Mouse (Mus musculus) heart, embryonic 15.5 days (tissue): Measurements from ENCODE around the gene Tmub1. TPM values are rescaled to one million over a fixed set of nuclear protein-coding genes. Genes with fewer than 3 reads are reported as not detected.

Source experiments
- ATAC-seq: fragments of 200-750 bp; cut with Nextera tagmentation; replicated peaks from 2 replicates; pipeline ENCODE4 v1.8.0; 2017; ENCODE audit warnings: low read depth, moderate TSS enrichment; ENCODE audit not compliant: insufficient number of reproducible peaks, insufficient read depth, low FRiP score
- H3K27ac ChIP-seq: fragments of 300-500 bp; sonication (generic); 2 replicates; pipeline ENCODE4 v1.5.1; 2015; ENCODE audit warnings: mild to moderate bottlenecking, inconsistent platforms
- H3K27me3 ChIP-seq: fragments of 300-500 bp; sonication (generic); 2 replicates; pipeline ENCODE4 v1.6.1; 2015; ENCODE audit warnings: inconsistent platforms
- H3K36me3 ChIP-seq: fragments of 300-500 bp; sonication (generic); 2 replicates; pipeline ENCODE4 v1.6.1; 2015; ENCODE audit warnings: mild to moderate bottlenecking, inconsistent platforms
- H3K4me1 ChIP-seq: fragments of 300-500 bp; sonication (generic); replicated peaks from 2 replicates; pipeline ENCODE4 v1.6.1; 2015; ENCODE audit warnings: inconsistent platforms
- H3K4me2 ChIP-seq: fragments of 300-500 bp; sonication (generic); 2 replicates; pipeline ENCODE4 v1.6.1; 2015; ENCODE audit warnings: inconsistent platforms, mild to moderate bottlenecking, moderate library complexity
- H3K4me3 ChIP-seq: fragments of 300-500 bp; sonication (generic); 2 replicates; pipeline ENCODE4 v1.5.1; 2015; ENCODE audit warnings: mild to moderate bottlenecking, inconsistent platforms
- H3K9ac ChIP-seq: fragments of 300-500 bp; sonication (generic); 2 replicates; pipeline ENCODE4 v1.6.1; 2015; ENCODE audit warnings: mild to moderate bottlenecking, inconsistent platforms
- H3K9me3 ChIP-seq: fragments of 300-500 bp; sonication (generic); replicated peaks from 2 replicates; pipeline ENCODE4 v1.6.1; 2016; ENCODE audit warnings: inconsistent platforms
- WGBS: fragments of 180-500 bp; shearing (Covaris S2); methylation state at CpG from one replicate; pipeline ENCODE4 v1.1.7; 2015; ENCODE audit warnings: mixed read lengths; 5-methylcytosine and 5-hydroxymethylcytosine counted together
- polyA plus RNA-seq: library from polyadenylated mRNA; unstranded; fragments of >200 nt; fragmentation: Nextera tagmentation; extraction: Ambion mirVana; gene quantifications from 2 replicates; pipeline ENCODE4 v1.2.1, GENCODE M21; 2015

Gene Tmub1
- polyA plus RNA-seq, 1 experiment from 2014 or later: 17.0 TPM

- no peaks in the 10 kb centered on the region for H3K36me3 ChIP-seq
- H3K9me3 ChIP-seq: no peaks in the 10 kb centered on the region
- peak overlapping the region; percentile 65 for H3K4me3 ChIP-seq
- ATAC-seq: no peak
- H3K4me1 ChIP-seq: peaks cover 41% of the 10 kb centered on the region
- peak overlapping the region; percentile 95 for H3K27ac ChIP-seq
- H3K27me3 ChIP-seq: no peaks in the 10 kb centered on the region
- 25% methylated on average over 5 of the region's 5 CpGs for WGBS
- H3K9ac ChIP-seq: peak overlapping the region; percentile 86
- peak overlapping the region; percentile 84 for H3K4me2 ChIP-seq
Observed at GRCm38 (mm10) chr5:24453283-24453984, 5.8 kb upstream of the Tmub1 start.

GRCm38 (mm10) chr5:24452691-24453233 is 5.1 kb upstream of the Tmub1 start:
- peak overlapping the region; percentile 84 for H3K4me2 ChIP-seq
- peak overlapping the region; percentile 95 for H3K27ac ChIP-seq
- peaks cover 45% of the 10 kb centered on the region for H3K4me1 ChIP-seq
- H3K36me3 ChIP-seq: no peaks in the 10 kb centered on the region
- H3K9me3 ChIP-seq: no peaks in the 10 kb centered on the region
- H3K4me3 ChIP-seq: peak overlapping the region; percentile 65
- under 1% methylated on average over 28 of the region's 29 CpGs for WGBS
- H3K27me3 ChIP-seq: no peaks in the 10 kb centered on the region
- peak overlapping the region; percentile 86 for H3K9ac ChIP-seq
- peak; percentile 22 for ATAC-seq

GRCm38 (mm10) chr5:24452030-24452690 is 4.5 kb upstream of the Tmub1 start, which contains the start of gene Agap3:
TSS of gene Agap3 (plus strand) at chr5:24452177.
- under 1% methylated on average over 72 of the region's 85 CpGs for WGBS
- Histone ChIP-seq H3K4me3 (peak within 1 kb of the TSS; percentile 65), H3K36me3 (no peaks in the 10 kb centered on the region), H3K27me3 (no peaks in the 10 kb centered on the region), H3K9me3 (no peaks in the 10 kb centered on the region), H3K9ac (peak within 1 kb of the TSS; percentile 86), H3K27ac (peak within 1 kb of the TSS; percentile 95), H3K4me1 (peaks cover 50% of the 10 kb centered on the region), H3K4me2 (peak within 1 kb of the TSS; percentile 84)
- peak; percentile 19 for ATAC-seq

- Histone ChIP-seq H3K27me3 (no peaks in the 10 kb centered on the region), H3K9me3 (no peaks in the 10 kb centered on the region), H3K27ac (peak overlapping the region; percentile 95), H3K4me2 (peak overlapping the region; percentile 84), H3K4me3 (peak overlapping the region; percentile 65), H3K9ac (peak overlapping the region; percentile 86), H3K4me1 (peaks cover 55% of the 10 kb centered on the region), H3K36me3 (no peaks in the 10 kb centered on the region)
- ATAC-seq: peak; percentile 79
- WGBS: 4% methylated on average over 38 of the region's 66 CpGs
Observed at GRCm38 (mm10) chr5:24451264-24452029, 3.8 kb upstream of the Tmub1 start.

GRCm38 (mm10) chr5:24446630-24447029 is 1.0 kb downstream of the Tmub1 start:
- no peak overlapping the region for H3K27ac ChIP-seq
- peak overlapping the region; percentile 75; the same call in 1 of the 2 replicates for H3K4me3 ChIP-seq
- peaks cover 47% of the 10 kb centered on the region for H3K4me1 ChIP-seq
- H3K27me3 ChIP-seq: no peaks in the 10 kb centered on the region
- no peak overlapping the region; the same call in 1 of the 2 replicates for H3K4me2 ChIP-seq
- peaks cover 17% of the 10 kb centered on the region; the same call in 1 of the 2 replicates for H3K36me3 ChIP-seq
- no peak overlapping the region for H3K9ac ChIP-seq
- 90% methylated on average over 7 of the region's 7 CpGs for WGBS
- no peak for ATAC-seq
- H3K9me3 ChIP-seq: no peaks in the 10 kb centered on the region

- ATAC-seq: no peak
- H3K9ac ChIP-seq: peak overlapping the region; percentile 92; the same call in 1 of the 2 replicates
- H3K4me2 ChIP-seq: peak overlapping the region; percentile 86
- H3K27ac ChIP-seq: peak overlapping the region; percentile 95
- H3K9me3 ChIP-seq: no peaks in the 10 kb centered on the region
- H3K27me3 ChIP-seq: no peaks in the 10 kb centered on the region
- H3K4me1 ChIP-seq: peaks cover 42% of the 10 kb centered on the region
- peaks cover 27% of the 10 kb centered on the region; the same call in 1 of the 2 replicates for H3K36me3 ChIP-seq
- peak overlapping the region; percentile 82 for H3K4me3 ChIP-seq
- 53% methylated on average over 20 of the region's 20 CpGs for WGBS
Observed at GRCm38 (mm10) chr5:24445428-24446080, 2.1 kb downstream of the Tmub1 start.

- Histone ChIP-seq H3K36me3 (peaks cover 30% of the 10 kb centered on the region; the same call in 1 of the 2 replicates), H3K4me3 (peak within 1 kb of the TSS; percentile 82), H3K9me3 (no peaks in the 10 kb centered on the region), H3K4me2 (peak within 1 kb of the TSS; percentile 86), H3K9ac (peak within 1 kb of the TSS; percentile 92), H3K27ac (peak within 1 kb of the TSS; percentile 95), H3K27me3 (no peaks in the 10 kb centered on the region), H3K4me1 (peaks cover 42% of the 10 kb centered on the region)
- WGBS: under 1% methylated on average over 60 of the region's 60 CpGs
- peak; percentile 85 for ATAC-seq
Observed at GRCm38 (mm10) chr5:24444746-24445427, 2.8 kb downstream of the Tmub1 start, which contains the start of gene Fastk. TSS of gene Fastk (minus strand) at chr5:24445287.

- peak overlapping the region; percentile 86 for H3K4me2 ChIP-seq
- peaks cover 42% of the 10 kb centered on the region for H3K4me1 ChIP-seq
- no peak for ATAC-seq
- peaks cover 39% of the 10 kb centered on the region for H3K36me3 ChIP-seq
- H3K9ac ChIP-seq: peak overlapping the region; percentile 92
- WGBS: 82% methylated on average over 12 of the region's 12 CpGs
- H3K4me3 ChIP-seq: peak overlapping the region; percentile 82
- peak overlapping the region; percentile 95 for H3K27ac ChIP-seq
- no peaks in the 10 kb centered on the region for H3K9me3 ChIP-seq
- no peaks in the 10 kb centered on the region for H3K27me3 ChIP-seq
Observed at GRCm38 (mm10) chr5:24443927-24444326, 3.7 kb downstream of the Tmub1 start.

GRCm38 (mm10) chr5:24443204-24443603 is 4.5 kb downstream of the Tmub1 start:
- Histone ChIP-seq H3K27me3 (no peaks in the 10 kb centered on the region), H3K9me3 (no peaks in the 10 kb centered on the region), H3K4me2 (no peak overlapping the region), H3K4me1 (peaks cover 42% of the 10 kb centered on the region), H3K27ac (no peak overlapping the region), H3K36me3 (peaks cover 46% of the 10 kb centered on the region), H3K4me3 (no peak overlapping the region), H3K9ac (no peak overlapping the region)
- ATAC-seq: no peak
- WGBS: 87% methylated on average over 7 of the region's 7 CpGs

GRCm38 (mm10) chr5:24442029-24442428 is 5.6 kb downstream of the Tmub1 start:
- Histone ChIP-seq H3K4me3 (no peak overlapping the region), H3K27ac (no peak overlapping the region), H3K4me1 (peaks cover 31% of the 10 kb centered on the region), H3K4me2 (no peak overlapping the region), H3K27me3 (no peaks in the 10 kb centered on the region), H3K36me3 (peaks cover 57% of the 10 kb centered on the region), H3K9me3 (no peaks in the 10 kb centered on the region), H3K9ac (no peak overlapping the region)
- WGBS: 81% methylated on average over 9 of the region's 9 CpGs
- ATAC-seq: no peak
